Mouse (Mus musculus): Measurements from ENCODE around the gene Gm3055. TPM values are rescaled to one million over a fixed set of nuclear protein-coding genes. Genes with fewer than 3 reads are reported as not detected.
"Not testable (repeated sequence)": the region's sequence is repeated elsewhere in the genome, so short reads cannot be mapped to it uniquely, and the experiment has no call there.

Gene Gm3055
- 11.8 and 14.2 TPM in 2 replicates for polyA plus RNA-seq (2015; fragmentation: Nextera tagmentation; extraction: Ambion mirVana)

DNA sequence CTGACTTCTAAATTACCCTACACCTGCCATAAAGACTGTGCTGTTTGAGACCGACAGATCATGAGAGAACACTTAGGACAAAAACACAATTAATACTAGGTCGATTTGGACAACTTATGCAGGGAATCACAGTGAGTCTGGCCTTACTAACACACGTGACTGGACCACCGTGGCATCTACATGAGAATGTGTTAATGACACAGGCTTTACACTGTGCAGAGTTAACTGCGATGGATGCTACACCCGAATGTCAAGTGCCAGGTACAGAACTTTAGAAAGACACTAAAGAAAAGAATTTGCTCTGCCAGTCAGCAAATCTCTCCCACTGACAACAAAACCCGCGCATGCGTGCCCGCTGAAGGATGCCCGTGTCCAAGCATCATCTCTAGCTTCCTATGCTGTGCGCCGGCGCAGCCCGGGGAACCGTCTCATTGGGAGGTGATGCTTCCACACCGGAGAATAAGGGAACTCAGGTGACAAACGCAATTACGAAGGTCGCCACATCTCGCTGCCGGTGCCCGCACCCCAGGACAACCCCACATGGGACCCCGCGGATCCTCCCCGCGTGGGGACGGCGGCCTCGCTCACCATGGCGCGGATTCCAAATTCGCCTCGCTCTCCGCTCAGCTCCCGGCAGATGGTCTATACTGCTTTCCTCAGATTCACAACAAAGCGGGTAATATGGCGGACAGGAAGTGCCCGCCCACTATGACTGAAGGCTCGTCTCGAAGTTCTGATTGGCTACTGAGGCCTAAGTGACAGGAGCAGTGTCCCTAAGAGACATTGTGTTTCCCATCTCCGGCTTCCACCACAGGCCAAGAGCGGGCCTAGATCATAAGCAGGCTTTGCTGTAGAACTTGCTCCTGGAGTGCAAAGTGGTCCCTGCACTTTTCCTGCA, at the start of gene Gm3055:
Gm3055 (minus strand) TSS at position 656 of the 898 bp plus-strand sequence.
- ATAC-seq (ENCODE audit: insufficient number of reproducible peaks, insufficient read depth, low FRiP score, low TSS enrichment, low read depth): peak; percentile 90
- H3K27ac ChIP-seq, H3K4me1 ChIP-seq, H3K4me3 ChIP-seq, H3K36me3 ChIP-seq, H3K9ac ChIP-seq, H3K27me3 ChIP-seq, H3K4me2 ChIP-seq, H3K9me3 ChIP-seq: not testable (repeated sequence)
- WGBS: no CpG with 5 or more reads among the region's 43 CpGs

DNA sequence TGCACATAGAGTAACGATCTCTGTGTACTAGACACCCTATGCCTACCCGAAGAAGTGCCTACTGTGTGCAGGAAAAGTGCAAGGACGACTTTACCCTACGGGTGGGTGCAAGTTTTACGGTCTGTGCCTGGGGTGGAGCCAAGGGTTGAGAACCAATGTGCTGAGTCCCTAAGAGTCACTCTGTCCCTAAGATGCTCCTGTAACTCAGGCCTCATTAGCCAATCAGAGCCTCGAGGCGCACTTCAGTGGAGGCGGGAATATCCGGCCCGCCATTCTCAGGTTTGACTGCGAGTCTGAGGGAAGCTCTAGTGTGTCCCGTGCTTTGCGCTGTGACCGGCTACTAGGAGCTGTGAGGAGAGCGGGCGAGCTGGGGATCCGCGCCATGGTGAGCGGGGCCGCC, 40.9 kb upstream of the Gm3055 start, which contains the start of gene Gm4767:
Gm4767 (plus strand) TSS at position 288 of the 400 bp plus-strand sequence.
- not testable (repeated sequence) for H3K27ac ChIP-seq; ATAC-seq (ENCODE audit: insufficient number of reproducible peaks, insufficient read depth, low FRiP score, low TSS enrichment, low read depth); H3K9ac ChIP-seq; H3K4me1 ChIP-seq; H3K27me3 ChIP-seq; H3K36me3 ChIP-seq; H3K9me3 ChIP-seq
- Histone ChIP-seq H3K4me3 (peak within 1 kb of the TSS; percentile 21), H3K4me2 (peak within 1 kb of the TSS; percentile 28; the same call in 1 of the 2 replicates)
- 29% methylated on average over 18 of the region's 20 CpGs for WGBS

DNA sequence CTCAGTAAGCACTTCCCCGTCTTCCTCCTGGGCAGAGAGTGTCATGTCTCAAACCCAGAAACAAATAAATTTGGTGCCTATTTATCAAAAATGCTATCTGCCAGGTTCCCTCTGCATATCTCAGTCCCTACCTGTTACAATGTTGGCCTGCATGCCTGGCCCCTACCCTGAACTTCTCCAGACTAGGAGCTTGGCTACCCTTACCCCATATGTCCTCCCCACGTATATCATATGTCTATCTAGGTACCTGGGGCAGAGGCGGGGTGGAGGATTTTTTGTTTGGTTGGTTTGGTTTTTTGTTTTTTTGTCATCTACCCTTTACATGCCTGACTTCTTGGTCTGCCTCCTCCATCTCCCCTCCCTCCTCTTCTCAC, 430 bp upstream of the Gm3055 start:
- not testable (repeated sequence) for H3K36me3 ChIP-seq; H3K9me3 ChIP-seq; H3K27ac ChIP-seq; H3K27me3 ChIP-seq; H3K4me1 ChIP-seq; ATAC-seq (ENCODE audit: insufficient number of reproducible peaks, insufficient read depth, low FRiP score, low TSS enrichment, low read depth); H3K9ac ChIP-seq; H3K4me3 ChIP-seq; H3K4me2 ChIP-seq
- WGBS: no CpG with 5 or more reads among the region's 3 CpGs

DNA sequence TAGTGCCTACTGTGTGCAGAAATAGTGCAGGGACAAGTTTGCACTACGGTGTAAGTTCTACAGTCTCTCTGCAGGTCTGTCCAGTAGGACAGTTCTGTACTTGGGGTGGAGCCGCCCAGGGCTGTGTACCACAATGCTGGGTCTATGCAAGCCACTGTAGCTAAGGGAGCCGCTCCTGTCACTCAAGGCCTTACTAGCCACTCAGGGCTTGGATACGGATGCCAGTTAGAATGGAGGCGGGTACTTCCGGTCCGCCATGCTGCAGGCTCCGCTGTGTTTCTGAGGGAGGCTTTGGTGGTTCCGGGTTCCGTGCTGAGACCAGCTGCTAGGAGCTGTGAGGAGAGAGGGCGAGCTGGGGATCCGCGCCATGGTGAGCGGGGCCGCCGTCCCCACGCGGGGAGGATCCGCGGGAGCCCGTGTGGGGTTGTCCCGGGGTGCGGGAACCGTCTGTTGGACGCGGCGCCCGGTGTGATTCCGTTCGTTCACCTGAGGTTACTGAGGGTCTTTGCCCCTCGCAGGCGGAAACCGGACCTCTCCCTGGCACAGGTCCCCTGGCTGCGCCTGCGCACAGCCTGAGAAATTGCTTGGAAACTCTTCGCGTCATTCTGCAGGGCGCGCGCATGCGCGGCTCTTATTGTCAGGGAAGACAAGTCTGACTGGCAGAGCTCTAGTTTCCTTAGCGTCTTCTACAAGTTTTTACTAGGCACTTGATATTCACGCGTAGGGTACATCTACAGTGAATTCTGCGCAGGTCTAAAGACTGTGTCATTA, 66.2 kb downstream of the Gm3055 start, which contains the start of gene Zfp433:
Zfp433 (plus strand) TSS at position 295 of the 771 bp plus-strand sequence.
- no CpG with 5 or more reads among the region's 46 CpGs for WGBS
- peak; percentile 98 for ATAC-seq (ENCODE audit: insufficient number of reproducible peaks, insufficient read depth, low FRiP score, low TSS enrichment, low read depth)
- H3K4me3 ChIP-seq: not testable (repeated sequence)

More for the DNA sequence above, 66.2 kb downstream of the Gm3055 start, which contains the start of gene Zfp433:
- H3K9ac ChIP-seq, H3K27me3 ChIP-seq, H3K9me3 ChIP-seq, H3K36me3 ChIP-seq, H3K4me2 ChIP-seq, H3K4me1 ChIP-seq, H3K27ac ChIP-seq: not testable (repeated sequence)

Other genes with a start within 250 kb of the Gm3055 start
- gene Gna15, start 246.9 kb downstream of the Gm3055 start, polyA plus RNA-seq (2015; fragmentation: Nextera tagmentation; extraction: Ambion mirVana): 2.0 and 2.1 TPM in 2 replicates
- 84.2 and 90.1 TPM in 2 replicates for gene Gna11, start 226.0 kb downstream of the Gm3055 start, polyA plus RNA-seq (2015; fragmentation: Nextera tagmentation; extraction: Ambion mirVana)
- 464 and 465 TPM in 2 replicates for gene Aes, start 211.7 kb downstream of the Gm3055 start, polyA plus RNA-seq (2015; fragmentation: Nextera tagmentation; extraction: Ambion mirVana)
- 63.4 and 71.4 TPM in 2 replicates for gene Tle2, start 196.6 kb downstream of the Gm3055 start, polyA plus RNA-seq (2015; fragmentation: Nextera tagmentation; extraction: Ambion mirVana)
- 12.8 and 17.2 TPM in 2 replicates for gene Tle6, start 170.1 kb downstream of the Gm3055 start, polyA plus RNA-seq (2015; fragmentation: Nextera tagmentation; extraction: Ambion mirVana)
- 1.3 and 2.0 TPM in 2 replicates for gene BC025920, start 164.9 kb downstream of the Gm3055 start, polyA plus RNA-seq (2015; fragmentation: Nextera tagmentation; extraction: Ambion mirVana)
- gene Sirt6, start 143.4 kb downstream of the Gm3055 start, polyA plus RNA-seq (2015; fragmentation: Nextera tagmentation; extraction: Ambion mirVana): 52.7 and 54.9 TPM in 2 replicates
- 13.6 and 14.5 TPM in 2 replicates for gene Ankrd24, start 142.6 kb downstream of the Gm3055 start, polyA plus RNA-seq (2015; fragmentation: Nextera tagmentation; extraction: Ambion mirVana)
- gene Gm10778, start 122.1 kb downstream of the Gm3055 start, polyA plus RNA-seq (2015; fragmentation: Nextera tagmentation; extraction: Ambion mirVana): 5.7 and 7.3 TPM in 2 replicates
- 15.2 and 19.8 TPM in 2 replicates for gene Zfp433, start 66.3 kb downstream of the Gm3055 start, polyA plus RNA-seq (2015; fragmentation: Nextera tagmentation; extraction: Ambion mirVana)
- 3.2 and 5.1 TPM in 2 replicates for gene Gm4767, start 41.0 kb upstream of the Gm3055 start, polyA plus RNA-seq (2015; fragmentation: Nextera tagmentation; extraction: Ambion mirVana)
- gene Gm32687, start 92.8 kb upstream of the Gm3055 start, polyA plus RNA-seq (2015; fragmentation: Nextera tagmentation; extraction: Ambion mirVana): 9.5 and 10.7 TPM in 2 replicates
- 2.5 and 3.5 TPM in 2 replicates for gene Zfp781, start 159.3 kb upstream of the Gm3055 start, polyA plus RNA-seq (2015; fragmentation: Nextera tagmentation; extraction: Ambion mirVana)

Measured in embryonic facial prominence, embryonic 13.5 days (tissue).